Comparison of ENCODE assay signal across 15 mouse cellular contexts in genomic region chr1:155427126-155427865, GRCm38 (mm10). TPM values are rescaled to one million over a fixed set of nuclear protein-coding genes. Genes with fewer than 3 reads are reported as not detected.
DNase-seq lines count a peak whose midpoint lies in the region; ATAC-seq lines count a peak whose summit lies in the region.
"Had no signal": no experiment of that assay in that cellular context is flagged by ENCODE, and none has a peak within 500 bp of the region (broad histone marks: within the 10 kb centered on the region; RNA-seq: fewer than 3 reads in every experiment).

No protein-coding gene starts in this region.

- H3K9me3 ChIP-seq in forebrain, embryonic 12.5 days: no peaks in the 10 kb centered on the region
- H3K9me3 ChIP-seq in hindbrain, embryonic 15.5 days: no peaks in the 10 kb centered on the region
- H3K9me3 ChIP-seq in neural tube, embryonic 12.5 days: no peaks in the 10 kb centered on the region

- H3K4me2 ChIP-seq in forebrain, embryonic 12.5 days: peak overlapping the region; percentile 19
- no peak overlapping the region for H3K4me2 ChIP-seq in hindbrain, embryonic 15.5 days
- H3K4me2 ChIP-seq in neural tube, embryonic 12.5 days (replicated peaks): no peak overlapping the region
- H3K4me2 ChIP-seq: lung, embryonic 14.5 days had no signal

- peak overlapping the region; percentile 56 for H3K27ac ChIP-seq in forebrain, embryonic 12.5 days
- no peak overlapping the region for H3K27ac ChIP-seq in hindbrain, embryonic 15.5 days (replicated peaks)
- no peak overlapping the region for H3K27ac ChIP-seq in neural tube, embryonic 12.5 days

- no peaks in the 10 kb centered on the region for H3K36me3 ChIP-seq in forebrain, embryonic 12.5 days (replicated peaks)
- no peaks in the 10 kb centered on the region for H3K36me3 ChIP-seq in hindbrain, embryonic 15.5 days
- H3K36me3 ChIP-seq in neural tube, embryonic 12.5 days: no peaks in the 10 kb centered on the region

- peak; percentile 81 for ATAC-seq in forebrain, embryonic 12.5 days (ENCODE audit: low FRiP score)
- peak; percentile 84 for ATAC-seq in hindbrain, embryonic 15.5 days (ENCODE audit: low FRiP score, low read depth)
- ATAC-seq in neural tube, embryonic 12.5 days (ENCODE audit: low FRiP score, low read depth): peak; percentile 75
- ATAC-seq: CD4-positive, CD25-positive, alpha-beta regulatory T cell, adult 4 months; intestine, embryonic 16.5 days had no signal

- H3K4me3 ChIP-seq in forebrain, embryonic 12.5 days (replicated peaks): no peak overlapping the region
- no peak overlapping the region for H3K4me3 ChIP-seq in hindbrain, embryonic 15.5 days
- H3K4me3 ChIP-seq in neural tube, embryonic 12.5 days: no peak overlapping the region
- H3K4me3 ChIP-seq: erythroblast, embryonic 14.5 days had no signal

- H3K9ac ChIP-seq in forebrain, embryonic 12.5 days: no peak overlapping the region
- no peak overlapping the region for H3K9ac ChIP-seq in hindbrain, embryonic 15.5 days
- H3K9ac ChIP-seq in neural tube, embryonic 12.5 days: no peak overlapping the region
- H3K9ac ChIP-seq: lung, embryonic 14.5 days had no signal

- H3K27me3 ChIP-seq in forebrain, embryonic 12.5 days: no peaks in the 10 kb centered on the region
- no peaks in the 10 kb centered on the region for H3K27me3 ChIP-seq in hindbrain, embryonic 15.5 days
- no peaks in the 10 kb centered on the region for H3K27me3 ChIP-seq in neural tube, embryonic 12.5 days (replicated peaks)

- H3K4me1 ChIP-seq in forebrain, embryonic 12.5 days: peaks cover 15% of the 10 kb centered on the region
- H3K4me1 ChIP-seq in hindbrain, embryonic 15.5 days (replicated peaks): peaks cover 15% of the 10 kb centered on the region; the same call in 1 of the 2 replicates
- peaks cover 15% of the 10 kb centered on the region for H3K4me1 ChIP-seq in neural tube, embryonic 12.5 days

- DNase-seq in embryo, embryonic 11 days: peak; percentile 48
- no peak for DNase-seq in layer of hippocampus, postnatal 36 days
- DNase-seq in liver: no peak
- no peak for DNase-seq in adrenal gland, postnatal 4 days (ENCODE audit: low spot score in 2 of 2)
- DNase-seq: cerebellum, postnatal 25 days; kidney, postnatal 14 days; lung, embryonic 14.5 days; right cerebral cortex, postnatal 25 days; thymus, postnatal 25 days had no signal

- 27% methylated on average over 6 of the region's 6 CpGs for WGBS in forebrain, embryonic 12.5 days
- 31% methylated on average over 6 of the region's 6 CpGs for WGBS in hindbrain, embryonic 15.5 days
- whole genome bisulfite sequencing in neural tube, embryonic 12.5 days: 50% methylated on average over 6 of the region's 6 CpGs

RNA-seq across cellular contexts. Expression of gene Xpr1, which starts 10.1 kb away (rescaled TPM):
- polyA plus RNA-seq in forebrain, embryonic 12.5 days (2016; fragmentation: Nextera tagmentation; extraction: Ambion mirVana): 32.7 and 34.8 TPM in 2 replicates
- 44.9 and 49.8 TPM in 2 replicates for polyA plus RNA-seq in hindbrain, embryonic 15.5 days (2015; fragmentation: Nextera tagmentation; extraction: Ambion mirVana)
- 30.8 and 32.3 TPM in 2 replicates for polyA plus RNA-seq in neural tube, embryonic 12.5 days (2016; fragmentation: Nextera tagmentation; extraction: Ambion mirVana)
- 10 to 100 TPM; 90.9 to 95.0 TPM for total RNA-seq in layer of hippocampus, postnatal 36 days (2021)
- total RNA-seq in adrenal gland, postnatal 4 days (2021): 10 to 100 TPM; 59.4 to 60.4 TPM
